Mouse (Mus musculus): ENCODE results near the gene Htr1f. TPM values are rescaled to one million over a fixed set of nuclear protein-coding genes. Genes with fewer than 3 reads are reported as not detected.

Gene Htr1f
- total and polyA plus RNA-seq, 2 experiments, result not detected

- TF ChIP-seq CTCF (IDR thresholded peaks at IDR 0.05; ENCODE audit: low read depth, low read length) (no peak), POLR2A (IDR thresholded peaks at IDR 0.05; ENCODE audit: extremely low read depth, insufficient read depth, low read length) (no peak)
- Histone ChIP-seq H3K4me3 (ENCODE audit: insufficient read depth, low read depth, low read length) (no peak overlapping the region), H3K27me3 (ENCODE audit: control insufficient read depth, insufficient read depth, low read length) (no peaks in the 10 kb centered on the region), H3K27ac (replicated peaks; ENCODE audit: insufficient read depth, low read depth, low read length) (no peak overlapping the region), H3K9ac (ENCODE audit: low read depth, low read length) (no peak overlapping the region), H3K36me3 (ENCODE audit: control insufficient read depth, insufficient read depth, low read length) (no peaks in the 10 kb centered on the region), H3K4me1 (ENCODE audit: control insufficient read depth, insufficient read depth, low read length) (no peaks in the 10 kb centered on the region), H3K79me2 (ENCODE audit: control insufficient read depth, insufficient read depth, low read length) (no peaks in the 10 kb centered on the region)
- no peak for DNase-seq (ENCODE audit: extremely low read depth, low read depth, low spot score)
- WGBS, result 89% methylated on average over 6 of the region's 6 CpGs
Measured at GRCm38 (mm10) chr16:64987564-64987963, 118.1 kb downstream of the Htr1f start.

DNA sequence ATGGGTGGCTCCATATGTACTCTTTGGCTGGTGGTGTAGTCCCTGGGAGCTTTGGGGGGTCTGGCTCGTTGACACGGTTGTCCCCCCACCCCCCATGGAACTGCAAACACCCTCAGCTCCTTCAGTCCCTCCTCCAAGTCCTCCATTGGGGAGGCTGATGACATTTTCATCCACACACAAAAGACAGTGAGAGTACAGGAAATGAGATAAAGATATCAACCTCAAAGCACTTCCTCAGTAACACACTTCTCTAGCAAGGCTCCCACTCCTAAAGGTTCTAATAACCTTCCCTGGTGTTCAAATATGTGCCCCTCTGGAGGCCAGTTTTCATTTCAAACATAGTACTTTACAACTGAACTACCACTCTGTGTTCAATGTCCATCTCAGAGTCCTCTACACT lies 118.6 kb downstream of the Htr1f start:
- H3K4me3 ChIP-seq (ENCODE audit: insufficient read depth, low read depth, low read length), result no peak overlapping the region
- DNase-seq (ENCODE audit: extremely low read depth, low read depth, low spot score), result no peak
- H3K27me3 ChIP-seq (ENCODE audit: control insufficient read depth, insufficient read depth, low read length), result no peaks in the 10 kb centered on the region
- no peaks in the 10 kb centered on the region for H3K79me2 ChIP-seq (ENCODE audit: control insufficient read depth, insufficient read depth, low read length)
- H3K36me3 ChIP-seq (ENCODE audit: control insufficient read depth, insufficient read depth, low read length), result no peaks in the 10 kb centered on the region
- H3K4me1 ChIP-seq (ENCODE audit: control insufficient read depth, insufficient read depth, low read length), result no peaks in the 10 kb centered on the region
- no peak overlapping the region for H3K27ac ChIP-seq (replicated peaks; ENCODE audit: insufficient read depth, low read depth, low read length)
- no peak for TF ChIP-seq POLR2A (IDR thresholded peaks at IDR 0.05; ENCODE audit: extremely low read depth, insufficient read depth, low read length)
- TF ChIP-seq CTCF (IDR thresholded peaks at IDR 0.05; ENCODE audit: low read depth, low read length), result no peak
- 49% methylated on average over 2 of the region's 2 CpGs for WGBS
- H3K9ac ChIP-seq (ENCODE audit: low read depth, low read length), result no peak overlapping the region

DNA sequence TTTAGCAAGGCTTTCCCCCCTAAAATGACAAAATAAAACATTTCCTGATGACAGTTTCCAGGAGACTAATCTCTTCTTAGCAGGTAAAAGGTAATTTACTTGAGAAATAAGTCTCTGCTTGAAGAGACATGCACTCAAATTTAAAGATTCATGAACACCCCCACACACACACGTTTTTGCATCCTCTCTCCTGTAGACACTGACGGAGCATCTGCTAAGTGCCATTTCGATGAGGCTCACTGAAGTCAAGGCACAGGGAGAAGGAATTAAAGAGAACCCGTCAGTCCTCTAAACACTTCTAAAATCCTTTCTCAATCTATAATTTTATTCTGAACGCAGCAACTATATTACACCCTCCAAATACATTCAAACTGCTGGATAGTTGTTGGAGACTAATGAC lies 131.0 kb downstream of the Htr1f start:
- Histone ChIP-seq H3K9ac (ENCODE audit: low read depth, low read length) (no peak overlapping the region), H3K4me1 (ENCODE audit: control insufficient read depth, insufficient read depth, low read length) (no peaks in the 10 kb centered on the region), H3K79me2 (ENCODE audit: control insufficient read depth, insufficient read depth, low read length) (no peaks in the 10 kb centered on the region), H3K27ac (replicated peaks; ENCODE audit: insufficient read depth, low read depth, low read length) (no peak overlapping the region), H3K27me3 (ENCODE audit: control insufficient read depth, insufficient read depth, low read length) (no peaks in the 10 kb centered on the region), H3K4me3 (ENCODE audit: insufficient read depth, low read depth, low read length) (no peak overlapping the region), H3K36me3 (ENCODE audit: control insufficient read depth, insufficient read depth, low read length) (no peaks in the 10 kb centered on the region)
- WGBS, result 80% methylated on average over 5 of the region's 5 CpGs
- no peak for DNase-seq (ENCODE audit: extremely low read depth, low read depth, low spot score)
- TF ChIP-seq POLR2A (IDR thresholded peaks at IDR 0.05; ENCODE audit: extremely low read depth, insufficient read depth, low read length) (no peak), CTCF (IDR thresholded peaks at IDR 0.05; ENCODE audit: low read depth, low read length) (no peak)

DNA sequence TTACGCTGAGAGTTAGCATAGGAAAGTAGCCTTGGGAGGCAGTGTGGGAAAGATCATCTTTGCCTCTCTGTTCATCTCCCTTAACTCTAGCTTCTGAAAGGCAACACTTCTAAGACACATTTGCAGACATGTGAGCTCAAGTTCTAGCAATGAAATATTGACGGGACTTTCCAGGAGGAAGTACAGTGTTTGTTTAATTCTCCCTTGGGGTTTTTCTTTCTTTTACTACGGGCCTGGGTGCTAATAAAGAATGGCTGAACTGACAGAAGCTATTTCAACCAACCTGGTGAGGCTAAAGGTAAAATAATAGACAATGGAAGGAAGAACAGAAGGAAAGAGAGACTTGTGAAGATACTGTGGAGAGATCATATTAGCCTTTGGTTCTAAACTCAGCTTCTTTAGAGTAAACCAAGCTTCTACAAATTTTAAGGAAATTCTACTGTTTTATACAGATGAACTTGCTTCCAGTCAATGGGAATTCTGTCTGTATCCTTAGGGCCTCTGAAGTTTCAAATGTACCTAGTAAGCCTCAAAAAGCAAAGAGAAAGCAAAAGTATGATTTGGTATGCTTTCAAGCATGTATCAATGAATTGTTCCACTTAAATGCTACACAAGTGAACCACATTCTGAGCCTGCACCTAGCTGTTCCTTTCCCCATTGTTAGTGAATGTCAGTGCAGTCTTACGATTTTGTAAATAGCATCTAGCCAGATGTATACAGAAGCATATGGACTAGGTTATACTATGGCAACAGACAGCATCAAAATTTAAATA lies 131.9 kb downstream of the Htr1f start:
- 76% methylated on average over 4 of the region's 4 CpGs for WGBS
- H3K9ac ChIP-seq (ENCODE audit: low read depth, low read length), result no peak overlapping the region
- no peaks in the 10 kb centered on the region for H3K27me3 ChIP-seq (ENCODE audit: control insufficient read depth, insufficient read depth, low read length)
- H3K36me3 ChIP-seq (ENCODE audit: control insufficient read depth, insufficient read depth, low read length), result no peaks in the 10 kb centered on the region
- H3K79me2 ChIP-seq (ENCODE audit: control insufficient read depth, insufficient read depth, low read length), result no peaks in the 10 kb centered on the region
- TF ChIP-seq CTCF (IDR thresholded peaks at IDR 0.05; ENCODE audit: low read depth, low read length) (no peak), POLR2A (IDR thresholded peaks at IDR 0.05; ENCODE audit: extremely low read depth, insufficient read depth, low read length) (no peak)
- no peak for DNase-seq (ENCODE audit: extremely low read depth, low read depth, low spot score)
- no peak overlapping the region for H3K4me3 ChIP-seq (ENCODE audit: insufficient read depth, low read depth, low read length)
- H3K4me1 ChIP-seq (ENCODE audit: control insufficient read depth, insufficient read depth, low read length), result no peaks in the 10 kb centered on the region
- no peak overlapping the region for H3K27ac ChIP-seq (replicated peaks; ENCODE audit: insufficient read depth, low read depth, low read length)

GRCm38 (mm10) chr16:64961690-64962089 lies 144.0 kb downstream of the Htr1f start:
- DNase-seq (ENCODE audit: extremely low read depth, low read depth, low spot score), result peak; percentile 5

DNA sequence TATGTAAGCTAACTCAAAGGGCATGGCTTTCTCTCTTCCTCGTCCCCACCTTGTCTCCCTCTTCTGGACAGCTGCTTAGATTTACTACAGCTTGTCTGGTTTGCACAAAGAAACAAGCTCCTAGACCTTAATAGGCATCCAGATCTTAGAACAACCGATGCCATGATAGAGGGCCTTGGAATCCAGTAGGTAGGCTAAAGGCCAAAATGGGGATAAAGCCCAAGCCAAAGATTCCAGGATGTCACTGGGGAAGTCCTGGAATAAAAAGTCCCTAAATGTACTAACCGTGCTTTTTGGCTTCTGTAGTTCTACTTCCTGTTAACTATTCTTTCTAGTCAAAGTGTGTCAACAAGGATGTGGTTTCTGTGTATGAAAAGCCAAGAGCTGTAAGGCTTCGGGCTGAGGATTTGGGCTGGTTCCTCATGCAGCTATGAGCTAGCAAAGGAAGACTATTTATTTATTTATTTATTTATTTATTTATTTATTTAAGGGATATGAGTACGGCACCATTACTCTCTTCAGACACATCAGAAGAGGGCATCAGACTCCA lies 163.9 kb downstream of the Htr1f start:
- peak; percentile 4 for DNase-seq (ENCODE audit: extremely low read depth, low read depth, low spot score)
- H3K79me2 ChIP-seq (ENCODE audit: control insufficient read depth, insufficient read depth, low read length), result no peaks in the 10 kb centered on the region
- WGBS, result 72% methylated on average over 5 of the region's 5 CpGs
- no peak overlapping the region for H3K9ac ChIP-seq (ENCODE audit: low read depth, low read length)
- no peaks in the 10 kb centered on the region for H3K36me3 ChIP-seq (ENCODE audit: control insufficient read depth, insufficient read depth, low read length)
- H3K27me3 ChIP-seq (ENCODE audit: control insufficient read depth, insufficient read depth, low read length), result no peaks in the 10 kb centered on the region
- H3K4me1 ChIP-seq (ENCODE audit: control insufficient read depth, insufficient read depth, low read length), result no peaks in the 10 kb centered on the region
- TF ChIP-seq CTCF (IDR thresholded peaks at IDR 0.05; ENCODE audit: low read depth, low read length) (no peak), POLR2A (IDR thresholded peaks at IDR 0.05; ENCODE audit: extremely low read depth, insufficient read depth, low read length) (no peak)
- H3K27ac ChIP-seq (replicated peaks; ENCODE audit: insufficient read depth, low read depth, low read length), result no peak overlapping the region
- no peak overlapping the region for H3K4me3 ChIP-seq (ENCODE audit: insufficient read depth, low read depth, low read length)

More at GRCm38 (mm10) chr16:64961690-64962089, 144.0 kb downstream of the Htr1f start:
- Histone ChIP-seq H3K27me3 (ENCODE audit: control insufficient read depth, insufficient read depth, low read length) (no peaks in the 10 kb centered on the region), H3K4me1 (ENCODE audit: control insufficient read depth, insufficient read depth, low read length) (no peaks in the 10 kb centered on the region), H3K27ac (replicated peaks; ENCODE audit: insufficient read depth, low read depth, low read length) (no peak overlapping the region), H3K79me2 (ENCODE audit: control insufficient read depth, insufficient read depth, low read length) (no peaks in the 10 kb centered on the region), H3K9ac (ENCODE audit: low read depth, low read length) (no peak overlapping the region), H3K36me3 (ENCODE audit: control insufficient read depth, insufficient read depth, low read length) (no peaks in the 10 kb centered on the region), H3K4me3 (ENCODE audit: insufficient read depth, low read depth, low read length) (no peak overlapping the region)
- WGBS, result 86% methylated on average over 4 of the region's 4 CpGs
- TF ChIP-seq CTCF (IDR thresholded peaks at IDR 0.05; ENCODE audit: low read depth, low read length), result no peak
- TF ChIP-seq POLR2A (IDR thresholded peaks at IDR 0.05; ENCODE audit: extremely low read depth, insufficient read depth, low read length), result no peak
